Mouse (Mus musculus): ENCODE measurements around the gene Ror1. TPM values are rescaled to one million over a fixed set of nuclear protein-coding genes. Genes with fewer than 3 reads are reported as not detected.

Gene Ror1
- total RNA-seq, 2 experiments from 2014 or later = 9.3 to 12.0 TPM

- DNase-seq = no peak
- intact Hi-C loops (cut with DNase I) = no loop called here
These were observed 55.2 kb downstream of the Ror1 start for GRCm38 (mm10) chr4:100150797-100151196.

DNA sequence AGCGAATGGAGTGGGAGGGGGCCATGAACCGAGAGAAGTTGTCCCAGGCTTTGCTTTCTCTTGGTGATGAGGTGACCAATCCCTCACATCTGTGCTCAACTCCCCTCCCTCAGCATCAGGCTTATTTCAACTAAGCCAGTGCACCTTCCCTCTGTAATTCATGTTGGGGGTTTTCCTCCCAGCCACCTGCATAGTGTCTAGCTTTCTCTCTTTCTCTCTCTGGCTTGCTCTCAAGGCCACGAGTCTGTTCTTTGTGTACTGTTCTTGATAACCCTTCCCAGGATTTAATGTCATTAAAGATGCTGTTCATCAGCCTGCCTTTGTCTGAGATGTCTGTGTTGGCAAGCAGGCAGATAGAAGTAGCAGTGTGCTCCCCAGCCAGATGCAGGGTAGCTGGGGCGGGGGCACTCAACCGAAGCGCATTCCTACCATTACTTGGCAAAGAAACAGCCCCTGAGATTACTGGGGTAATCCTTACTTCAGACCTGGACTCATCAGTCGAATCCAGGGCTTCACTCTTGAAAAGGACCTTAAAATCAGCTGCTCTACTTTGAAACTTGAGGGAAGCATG lies 59.1 kb downstream of the Ror1 start:
- intact Hi-C loops (cut with DNase I) = no loop called here
- no peak for DNase-seq

DNA sequence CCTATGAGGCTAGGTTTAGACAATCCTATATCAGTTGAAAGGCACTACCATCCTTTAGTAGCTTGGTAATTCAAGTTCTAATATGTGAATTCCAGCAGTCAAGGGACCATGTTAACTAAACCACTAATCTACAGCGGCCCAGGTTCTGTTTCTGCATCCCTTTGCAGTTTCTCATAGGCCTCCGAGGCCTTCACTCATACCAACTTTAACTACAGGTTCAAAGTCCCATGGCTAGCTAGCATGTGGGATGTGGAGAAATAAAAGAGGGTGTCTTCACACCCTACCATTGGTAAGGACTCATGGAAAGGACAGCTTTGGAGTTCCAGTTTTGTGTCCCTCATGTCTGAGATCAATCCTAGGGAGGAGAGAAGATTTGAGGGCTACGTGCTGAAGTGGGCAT lies 60.1 kb downstream of the Ror1 start:
- no peak for DNase-seq
- intact Hi-C loops (cut with DNase I) = no loop called here

GRCm38 (mm10) chr4:100158401-100158800 lies 62.8 kb downstream of the Ror1 start:
- DNase-seq = no peak
- intact Hi-C loops (cut with DNase I) = no loop called here

DNA sequence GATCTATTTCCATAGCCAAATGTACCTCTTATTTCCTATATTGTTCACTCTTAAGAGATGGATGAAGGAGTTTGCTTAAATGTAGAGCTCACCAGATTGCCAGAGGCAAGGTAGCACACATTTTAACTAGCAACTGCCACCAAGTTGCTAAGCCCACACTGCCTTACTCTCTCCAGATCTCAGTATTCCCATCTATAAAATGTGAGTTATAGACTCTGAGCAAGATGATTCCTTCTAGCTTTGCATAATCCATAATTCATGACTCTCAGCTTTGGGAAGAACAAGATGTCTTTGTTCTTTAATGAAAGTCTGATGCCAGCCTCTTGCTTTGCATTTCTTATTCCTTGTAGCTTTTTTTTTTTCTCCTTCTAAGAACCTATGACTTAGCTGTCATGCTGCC lies 64.6 kb downstream of the Ror1 start:
- intact Hi-C loops (cut with DNase I) = loop anchor here (5.0 kb wide), 1 partner anchor 133 kb away; no protein-coding TSS in a partner anchor

GRCm38 (mm10) chr4:100165790-100166189 lies 70.2 kb downstream of the Ror1 start:
- DNase-seq = peak in 1 of 2 experiments; percentile 25
- intact Hi-C loops (cut with DNase I) = loop anchor here (5.0 kb wide), 1 partner anchor 68 kb away; the partner anchor contains the start of gene Ror1

More for the DNA sequence above, 64.6 kb downstream of the Ror1 start:
- no peak for DNase-seq

GRCm38 (mm10) chr4:100166871-100167270 lies 71.3 kb downstream of the Ror1 start:
- no peak for DNase-seq
- intact Hi-C loops (cut with DNase I) = loop anchor here (5.0 kb wide), 1 partner anchor 70 kb away; the partner anchor contains the start of gene Ror1

GRCm38 (mm10) chr4:100169683-100170082 lies 74.1 kb downstream of the Ror1 start:
- intact Hi-C loops (cut with DNase I) = loop anchor here (5.0 kb wide), 1 partner anchor 72 kb away; the partner anchor contains the start of gene Ror1
- no peak for DNase-seq

DNA sequence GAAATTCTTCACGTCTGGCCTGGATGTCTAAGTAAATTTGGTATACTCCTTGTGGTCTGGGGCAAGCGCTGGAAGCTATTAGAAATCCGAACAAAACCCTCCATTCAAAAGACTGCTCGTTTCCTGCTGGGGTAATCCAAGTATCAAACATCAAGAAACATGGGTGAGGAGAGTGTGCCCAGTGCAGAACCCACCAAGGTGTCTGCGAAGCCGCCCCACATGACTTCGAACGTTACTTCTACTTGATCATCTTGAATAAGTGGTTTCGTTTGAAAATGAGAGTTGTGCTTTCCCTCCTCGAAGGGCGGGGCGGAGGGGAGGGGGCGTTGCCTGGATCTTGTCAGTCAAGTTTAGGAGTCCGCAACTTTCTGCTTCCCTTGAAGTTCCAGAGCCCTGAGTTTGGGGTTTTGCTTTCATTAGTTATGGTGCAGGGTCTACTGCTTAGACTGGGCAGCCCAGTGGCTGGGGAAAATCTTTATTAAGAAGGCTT lies 74.6 kb downstream of the Ror1 start:
- no peak for DNase-seq
- intact Hi-C loops (cut with DNase I) = no loop called here

DNA sequence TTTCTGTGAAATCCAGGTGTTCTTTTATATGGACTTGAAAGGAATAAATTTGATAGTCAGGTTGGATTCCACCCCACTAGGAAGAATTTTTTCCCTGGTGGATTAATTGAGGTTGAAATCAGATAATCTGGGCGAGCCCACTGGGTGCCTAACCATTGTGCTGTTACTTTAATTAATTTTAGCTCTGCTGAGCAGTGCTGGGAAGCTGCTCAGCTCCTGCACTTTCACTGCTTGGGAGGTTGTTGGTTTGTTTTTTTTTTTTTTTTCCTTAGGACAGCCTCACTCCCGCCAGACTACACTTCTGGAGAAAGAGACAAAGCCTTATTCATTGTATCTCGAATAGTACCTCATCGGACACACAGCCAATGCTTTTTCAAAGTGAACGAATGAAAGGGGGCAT lies 75.2 kb downstream of the Ror1 start:
- DNase-seq = no peak
- intact Hi-C loops (cut with DNase I) = no loop called here

- DNase-seq = no peak
- intact Hi-C loops (cut with DNase I) = no loop called here
These were observed 75.9 kb downstream of the Ror1 start for GRCm38 (mm10) chr4:100171483-100171898.

GRCm38 (mm10) chr4:100175594-100175993 lies 80.0 kb downstream of the Ror1 start:
- intact Hi-C loops (cut with DNase I) = no loop called here
- DNase-seq = peak; percentile 28 to 30

DNA sequence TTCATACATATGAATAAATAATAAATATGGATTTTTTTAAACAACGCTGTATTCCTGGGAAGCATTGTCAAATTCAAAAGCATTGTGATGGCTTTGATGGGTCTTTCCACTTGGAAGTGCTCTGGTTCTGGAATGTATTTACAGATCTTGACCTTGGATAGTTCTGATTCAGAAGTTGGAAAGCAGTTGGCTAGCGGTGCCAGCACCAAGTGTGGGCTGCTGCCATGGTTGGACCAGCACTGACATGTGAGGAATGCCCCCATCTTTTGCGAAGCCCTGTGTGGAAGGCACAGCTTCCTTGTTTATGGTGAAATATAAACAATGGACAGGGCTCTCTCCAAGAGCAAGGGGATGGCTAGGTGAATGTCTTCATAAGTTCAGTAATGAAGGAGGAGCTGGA lies 82.7 kb downstream of the Ror1 start:
- intact Hi-C loops (cut with DNase I) = no loop called here

DNA sequence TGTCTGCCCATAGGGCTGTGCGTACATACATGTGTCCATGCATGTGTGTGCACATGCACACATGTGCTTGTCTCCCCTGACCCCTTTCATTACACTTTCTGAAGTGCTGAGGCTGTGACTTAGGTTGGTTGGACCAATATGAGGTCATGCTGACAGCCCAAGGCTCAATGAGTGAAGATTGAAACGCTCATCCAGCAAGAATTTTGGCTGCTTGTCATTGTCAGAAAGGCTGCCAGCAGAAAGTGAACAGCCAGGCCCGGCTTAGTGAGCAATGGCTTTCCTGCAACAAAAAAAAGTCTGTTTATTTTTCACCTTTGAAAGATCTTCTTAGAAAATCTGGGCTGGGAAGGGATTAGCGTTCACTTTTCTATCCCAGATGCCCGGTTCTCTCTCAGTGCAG lies 86.1 kb downstream of the Ror1 start:
- intact Hi-C loops (cut with DNase I) = no loop called here
- peak; percentile 71 to 81 for DNase-seq

More for the DNA sequence above, 82.7 kb downstream of the Ror1 start:
- no peak for DNase-seq

GRCm38 (mm10) chr4:100186781-100187180 lies 91.2 kb downstream of the Ror1 start:
- DNase-seq = no peak
- intact Hi-C loops (cut with DNase I) = loop anchor here (5.0 kb wide), 1 partner anchor 89 kb away; the partner anchor contains the start of gene Ror1

GRCm38 (mm10) chr4:100187563-100188200 lies 92.1 kb downstream of the Ror1 start:
- peak; percentile 47 to 52 for DNase-seq
- intact Hi-C loops (cut with DNase I) = loop anchor here (5.0 kb wide), 1 partner anchor 90 kb away; the partner anchor contains the start of gene Ror1

- intact Hi-C loops (cut with DNase I) = loop anchor here (5.0 kb wide), 1 partner anchor 91 kb away; the partner anchor contains the start of gene Ror1
- peak; percentile 33 to 55 for DNase-seq
These were observed 92.7 kb downstream of the Ror1 start for GRCm38 (mm10) chr4:100188201-100188699.

GRCm38 (mm10) chr4:100191483-100191882 lies 95.9 kb downstream of the Ror1 start:
- DNase-seq = no peak
- intact Hi-C loops (cut with DNase I) = no loop called here

GRCm38 (mm10) chr4:100194136-100194535 lies 98.5 kb downstream of the Ror1 start:
- DNase-seq = no peak
- intact Hi-C loops (cut with DNase I) = no loop called here

DNA sequence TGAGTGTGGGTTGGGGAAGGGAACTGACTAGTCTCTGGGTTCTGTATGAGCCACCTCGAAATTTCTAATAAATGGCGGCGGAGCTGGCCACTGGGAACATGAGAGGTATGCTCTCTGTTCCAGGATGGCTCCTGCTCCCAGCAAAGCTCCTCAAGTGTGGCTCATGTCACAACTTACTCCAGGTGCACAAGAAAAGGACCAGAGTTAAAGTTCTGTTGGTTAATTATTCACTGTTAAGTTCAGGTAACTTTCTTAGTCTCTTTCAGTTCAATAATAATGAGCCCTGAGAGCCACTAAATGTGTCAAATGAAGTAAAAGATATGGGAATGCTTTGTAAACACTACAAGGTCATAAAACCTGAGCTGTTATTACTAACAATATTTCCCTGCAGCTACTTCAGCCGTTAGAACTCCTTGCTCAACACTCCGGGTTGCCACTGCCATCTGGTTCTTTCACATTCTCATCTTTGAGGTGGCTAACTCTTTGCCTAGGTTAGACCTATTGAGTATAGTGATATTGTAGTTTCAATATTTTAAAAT lies 100.7 kb downstream of the Ror1 start:
- intact Hi-C loops (cut with DNase I) = no loop called here
- DNase-seq = no peak

DNA sequence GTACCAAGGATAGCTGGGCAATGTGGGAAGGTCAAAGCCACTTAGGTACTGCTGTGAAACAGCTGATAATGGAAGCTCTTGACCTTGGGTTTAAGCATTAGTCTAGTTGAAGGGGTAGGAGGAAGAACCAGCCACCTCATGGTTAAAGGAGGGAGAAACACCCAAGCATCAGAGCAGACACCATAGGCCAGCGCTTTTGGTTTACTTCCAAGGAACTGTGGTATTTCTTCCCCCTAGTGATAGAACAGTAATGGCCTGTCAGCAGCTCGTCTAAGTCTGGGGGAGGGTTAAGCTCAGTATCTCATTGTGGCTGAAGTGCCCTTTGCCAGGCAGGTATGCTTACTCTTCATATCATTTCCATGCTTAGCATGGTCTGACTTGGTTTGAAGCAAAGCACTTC lies 102.7 kb downstream of the Ror1 start:
- DNase-seq = no peak
- intact Hi-C loops (cut with DNase I) = no loop called here
